Comparison of ENCODE assay signal across 16 mouse cellular contexts in the genomic region with DNA sequence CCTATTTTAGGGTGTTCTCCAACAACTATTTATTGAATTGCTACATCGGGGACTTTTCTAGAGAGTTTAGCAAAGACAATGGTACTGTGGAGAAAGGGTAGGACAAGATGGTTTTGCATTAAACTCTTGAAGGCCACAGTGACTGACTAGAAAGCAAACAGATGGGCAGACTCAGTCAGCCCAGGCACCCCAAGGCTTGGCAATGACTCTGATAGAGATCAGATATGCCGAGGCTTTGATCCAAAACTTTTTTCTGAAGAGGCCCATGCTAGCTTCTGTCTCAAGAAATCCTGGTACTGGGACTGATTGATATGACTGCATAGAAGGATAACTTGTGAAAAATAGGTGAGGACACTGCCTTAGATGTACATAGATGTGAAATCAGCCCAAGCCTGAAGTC.
"Had no signal": no experiment of that assay in that cellular context is flagged by ENCODE, and none has a peak within 500 bp of the region (broad histone marks: within the 10 kb centered on the region; RNA-seq: fewer than 3 reads in every experiment).

No protein-coding gene starts in this region.

- H3K9me3 ChIP-seq: neural tube, embryonic 13.5 days; neural tube, embryonic 15.5 days; stomach, embryonic 15.5 days had no signal

- DNase-seq: retina, postnatal 1 day; right cerebral cortex, adult 18-20 months; right cerebral cortex, postnatal 14 days; right cerebral cortex, postnatal 25 days; right cerebral cortex, postnatal 4 days; spleen, adult 18-20 months; thymus, adult 18-20 months; thymus, adult 2 months; thymus, postnatal 14 days; thymus, postnatal 25 days; thymus, postnatal 36 days; thymus, postnatal 4 days had no signal

- H3K4me1 ChIP-seq: neural tube, embryonic 13.5 days; neural tube, embryonic 15.5 days; stomach, embryonic 15.5 days had no signal

- H3K4me2 ChIP-seq: neural tube, embryonic 13.5 days; neural tube, embryonic 15.5 days; stomach, embryonic 15.5 days had no signal

- H3K27ac ChIP-seq: neural tube, embryonic 13.5 days; neural tube, embryonic 15.5 days; stomach, embryonic 15.5 days; stomach, postnatal 0 days had no signal

- H3K4me3 ChIP-seq: neural tube, embryonic 13.5 days; neural tube, embryonic 15.5 days; stomach, embryonic 15.5 days had no signal

- H3K9ac ChIP-seq: neural tube, embryonic 13.5 days; neural tube, embryonic 15.5 days; stomach, embryonic 15.5 days had no signal

- H3K36me3 ChIP-seq: neural tube, embryonic 13.5 days; neural tube, embryonic 15.5 days; stomach, embryonic 15.5 days had no signal

- H3K27me3 ChIP-seq: neural tube, embryonic 13.5 days; neural tube, embryonic 15.5 days; stomach, embryonic 15.5 days had no signal
